ENCODE assay signal across 8 mouse cellular contexts in the genomic region with DNA sequence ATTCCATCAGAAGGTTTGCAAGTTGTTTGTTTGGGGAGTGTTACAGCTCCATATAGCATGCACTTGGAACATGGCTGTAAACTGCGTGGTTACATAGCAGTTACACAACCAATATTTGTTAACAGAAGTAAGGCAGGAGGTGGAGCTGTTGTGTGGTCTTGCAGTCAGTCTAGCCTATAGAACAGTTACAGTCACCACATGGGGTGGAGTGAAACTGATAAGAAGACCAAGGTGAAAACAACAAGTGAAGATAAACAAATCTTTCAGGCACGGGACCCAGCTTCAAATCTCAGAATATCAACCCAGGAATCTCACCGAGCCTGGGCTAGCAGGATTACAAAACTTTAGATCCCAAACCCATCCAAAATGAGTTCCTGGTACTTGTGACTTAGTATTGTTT. TPM values are rescaled to one million over a fixed set of nuclear protein-coding genes. Genes with fewer than 3 reads are reported as not detected.
A peak's percentile ranks its signal among the peaks of the same experiment; 100 is the strongest.
DNase-seq lines count a peak whose midpoint lies in the region; ATAC-seq and TF ChIP-seq lines count a peak whose summit lies in the region.

No protein-coding gene starts in this region.

- H3K79me2 ChIP-seq in C2C12 (ENCODE audit: control insufficient read depth, insufficient read depth), result peaks cover 33% of the 10 kb centered on the region

- H3K27me3 ChIP-seq in C2C12 (ENCODE audit: control insufficient read depth, insufficient read depth, insufficient read length), result no peaks in the 10 kb centered on the region
- no peaks in the 10 kb centered on the region for H3K27me3 ChIP-seq in hindbrain, embryonic 11.5 days (ENCODE audit: control insufficient read depth, insufficient read depth, low read length)

- peak overlapping the region; percentile 98 for H3K27ac ChIP-seq in gastrocnemius, adult 2 months
- H3K27ac ChIP-seq in hindbrain, embryonic 11.5 days (ENCODE audit: low read depth, low read length), result no peak overlapping the region

- intact Hi-C loops in gastrocnemius, adult 2 months (cut with DNase I), result loop anchor here (2.0 to 10.0 kb wide), 3 partner anchors 50 to 344 kb away; partner anchors contain the start of gene Gtpbp1

- peak overlapping the region; percentile 75; the same call in 1 of the 2 replicates for H3K4me2 ChIP-seq in hindbrain, embryonic 11.5 days (replicated peaks; ENCODE audit: low read depth, low read length)

- TF ChIP-seq CTCF in gastrocnemius, adult 2 months (IDR thresholded peaks at IDR 0.05), result no peak
- TF ChIP-seq CTCF in C2C12 (IDR thresholded peaks at IDR 0.05; ENCODE audit: control insufficient read depth, insufficient read depth, insufficient read length), result no peak

- no peaks in the 10 kb centered on the region for H3K4me1 ChIP-seq in hindbrain, embryonic 11.5 days (replicated peaks; ENCODE audit: control insufficient read depth, insufficient read depth, low read length)

- WGBS in hindbrain, embryonic 11.5 days, result 84% methylated on average over 3 of the region's 3 CpGs

- no peak for ATAC-seq in hindbrain, embryonic 11.5 days (ENCODE audit: low FRiP score)
- peak; percentile 34 for ATAC-seq in megakaryocyte, adult 5-6 weeks (ENCODE audit: poor library complexity, severe bottlenecking)

- no peaks in the 10 kb centered on the region for H3K9me3 ChIP-seq in hindbrain, embryonic 11.5 days (ENCODE audit: control insufficient read depth, low read length)

- no peak overlapping the region for H3K9ac ChIP-seq in hindbrain, embryonic 11.5 days (ENCODE audit: low read depth, low read length)

- DNase-seq in gastrocnemius, adult 2 months, result no peak
- DNase-seq in gastrocnemius, adult 8-10 months (ENCODE audit: low spot score in 2 of 2), result no peak
- DNase-seq in hindbrain, embryonic 11.5 days (ENCODE audit: low spot score), result no peak
- no peak for DNase-seq in right cerebral cortex, postnatal 36 days (ENCODE audit: low spot score in 2 of 2)
- DNase-seq in frontal cortex, postnatal 14 days (ENCODE audit: low spot score in 2 of 2), result no peak
- DNase-seq in spleen, postnatal 36 days (ENCODE audit: low spot score in 2 of 2), result no peak

- H3ac ChIP-seq in C2C12 (ENCODE audit: control insufficient read depth, insufficient read length, low read depth), result no peak overlapping the region

- H3K4me3 ChIP-seq in gastrocnemius, adult 2 months, result peak overlapping the region; percentile 98
- H3K4me3 ChIP-seq in C2C12 (ENCODE audit: insufficient read depth, poor library complexity, severe bottlenecking), result peak overlapping the region; percentile 94
- H3K4me3 ChIP-seq in hindbrain, embryonic 11.5 days (ENCODE audit: low read depth, low read length), result peak overlapping the region; percentile 100

- peaks cover 10% of the 10 kb centered on the region for H3K79me3 ChIP-seq in C2C12 (ENCODE audit: low read depth)

- peaks cover 46% of the 10 kb centered on the region for H3K36me3 ChIP-seq in C2C12 (ENCODE audit: control insufficient read depth, insufficient read depth)
- H3K36me3 ChIP-seq in hindbrain, embryonic 11.5 days (ENCODE audit: control insufficient read depth, insufficient read depth, low read length), result peaks cover 4% of the 10 kb centered on the region; the same call in 1 of the 2 replicates

TF ChIP-seq in C2C12, 6 proteins besides CTCF, POLR2A, EP300 and RAD21:
- TF ChIP-seq MYOD1 (IDR thresholded peaks at IDR 0.05; ENCODE audit: control insufficient read depth, insufficient read length, low read depth) (no peak), CEBPB (IDR thresholded peaks at IDR 0.05; ENCODE audit: low read depth) (no peak), MAX (IDR thresholded peaks at IDR 0.05) (no peak)
TF ChIP-seq in C2C12: peak in this region for 0.

RNA-seq across cellular contexts. Expression of gene Sun2, which starts 1.6 kb away (rescaled TPM):
- 10 to 100 TPM; 88.4 to 92.5 TPM for total RNA-seq in gastrocnemius, adult 2 months (2021)
- total RNA-seq in gastrocnemius, adult 8-10 months (2022), result 10 to 100 TPM; 76.6 to 84.7 (median 80.3) TPM
- 56.7 TPM for polyA plus RNA-seq in C2C12 (2012; fragmentation: generic; extraction: Trizol)
- 4.3 and 9.5 TPM in 2 replicates for polyA plus RNA-seq in hindbrain, embryonic 11.5 days (2014; fragmentation: Nextera tagmentation; extraction: Ambion mirVana)
- total RNA-seq in megakaryocyte, adult 5-6 weeks (2015), result 53.6 and 54.4 TPM in 2 replicates
- 129 and 161 TPM in 2 replicates for total RNA-seq in megakaryocyte, adult 5-6 weeks (2017)

RNA-seq across cellular contexts. Expression of gene Dnal4, which starts 36.9 kb away (rescaled TPM):
- total RNA-seq in gastrocnemius, adult 2 months (2021), result 1 to 10 TPM; 4.2 to 6.2 TPM
- 1 to 10 TPM; 4.8 to 6.5 (median 5.2) TPM for total RNA-seq in gastrocnemius, adult 8-10 months (2022)
- 48.9 TPM for polyA plus RNA-seq in C2C12 (2012; fragmentation: generic; extraction: Trizol)
- 61.8 and 71.9 TPM in 2 replicates for polyA plus RNA-seq in hindbrain, embryonic 11.5 days (2014; fragmentation: Nextera tagmentation; extraction: Ambion mirVana)
- 13.9 and 14.1 TPM in 2 replicates for total RNA-seq in megakaryocyte, adult 5-6 weeks (2015)
- 9.6 and 12.3 TPM in 2 replicates for total RNA-seq in megakaryocyte, adult 5-6 weeks (2017)

RNA-seq across cellular contexts. Expression of gene Gtpbp1, which starts 50.1 kb away (rescaled TPM):
- 10 to 100 TPM; 24.4 to 28.5 TPM for total RNA-seq in gastrocnemius, adult 2 months (2021)
- total RNA-seq in gastrocnemius, adult 8-10 months (2022), result 10 to 100 TPM; 21.8 to 29.7 (median 24.0) TPM
- polyA plus RNA-seq in C2C12 (2012; fragmentation: generic; extraction: Trizol), result 62.5 TPM
- polyA plus RNA-seq in hindbrain, embryonic 11.5 days (2014; fragmentation: Nextera tagmentation; extraction: Ambion mirVana), result 28.1 and 33.9 TPM in 2 replicates
- total RNA-seq in megakaryocyte, adult 5-6 weeks (2015), result 31.2 and 31.9 TPM in 2 replicates
- total RNA-seq in megakaryocyte, adult 5-6 weeks (2017), result 36.8 and 56.8 TPM in 2 replicates

RNA-seq across cellular contexts. Expression of gene Josd1, which starts 53.0 kb away (rescaled TPM):
- total RNA-seq in gastrocnemius, adult 2 months (2021), result 10 to 100 TPM; 12.3 to 18.7 TPM
- 10 to 100 TPM; 10.2 to 18.0 (median 13.5) TPM for total RNA-seq in gastrocnemius, adult 8-10 months (2022)
- polyA plus RNA-seq in C2C12 (2012; fragmentation: generic; extraction: Trizol), result 37.0 TPM
- 12.2 and 14.7 TPM in 2 replicates for polyA plus RNA-seq in hindbrain, embryonic 11.5 days (2014; fragmentation: Nextera tagmentation; extraction: Ambion mirVana)
- total RNA-seq in megakaryocyte, adult 5-6 weeks (2015), result 6.7 and 8.0 TPM in 2 replicates
- 10.7 and 13.0 TPM in 2 replicates for total RNA-seq in megakaryocyte, adult 5-6 weeks (2017)
